Mouse (Mus musculus) bone marrow macrophage, adult 2 months (primary cell): ENCODE results near the gene Mcat. TPM values are rescaled to one million over a fixed set of nuclear protein-coding genes. Genes with fewer than 3 reads are reported as not detected.

Experiments used
- H3K27ac ChIP-seq: 2 replicates; pipeline ENCODE4 v1.5.1; 2012; ENCODE audit warnings: low read depth, low read length; ENCODE audit not compliant: insufficient read depth
- H3K4me1 ChIP-seq: 2 replicates; pipeline ENCODE4 v1.6.1; 2012; ENCODE audit warnings: low read length; ENCODE audit not compliant: control insufficient read depth, insufficient read depth
- H3K4me3 ChIP-seq: 2 replicates; pipeline ENCODE4 v1.5.1; 2012; ENCODE audit warnings: mild to moderate bottlenecking, low read length, moderate library complexity; ENCODE audit not compliant: insufficient read depth
- CTCF ChIP-seq: IDR thresholded peaks from 2 replicates; pipeline ENCODE4 v1.5.1; 2012; ENCODE audit warnings: low read depth, mild to moderate bottlenecking, low read length, moderate library complexity
- POLR2A ChIP-seq: IDR thresholded peaks from 2 replicates; pipeline ENCODE4 v1.6.1; 2012; ENCODE audit warnings: mild to moderate bottlenecking, low read depth, low read length, borderline replicate concordance
- polyA plus RNA-seq: library from polyadenylated mRNA; stranded (reverse); fragments of >200 nt; gene quantifications from 2 replicates; pipeline ENCODE4 v1.2.4, GENCODE M21; 2012; ENCODE audit not compliant: missing spikeins, insufficient read depth, insufficient read length

The Mcat gene
- polyA plus RNA-seq, 1 experiment, result 7.3 TPM

DNA sequence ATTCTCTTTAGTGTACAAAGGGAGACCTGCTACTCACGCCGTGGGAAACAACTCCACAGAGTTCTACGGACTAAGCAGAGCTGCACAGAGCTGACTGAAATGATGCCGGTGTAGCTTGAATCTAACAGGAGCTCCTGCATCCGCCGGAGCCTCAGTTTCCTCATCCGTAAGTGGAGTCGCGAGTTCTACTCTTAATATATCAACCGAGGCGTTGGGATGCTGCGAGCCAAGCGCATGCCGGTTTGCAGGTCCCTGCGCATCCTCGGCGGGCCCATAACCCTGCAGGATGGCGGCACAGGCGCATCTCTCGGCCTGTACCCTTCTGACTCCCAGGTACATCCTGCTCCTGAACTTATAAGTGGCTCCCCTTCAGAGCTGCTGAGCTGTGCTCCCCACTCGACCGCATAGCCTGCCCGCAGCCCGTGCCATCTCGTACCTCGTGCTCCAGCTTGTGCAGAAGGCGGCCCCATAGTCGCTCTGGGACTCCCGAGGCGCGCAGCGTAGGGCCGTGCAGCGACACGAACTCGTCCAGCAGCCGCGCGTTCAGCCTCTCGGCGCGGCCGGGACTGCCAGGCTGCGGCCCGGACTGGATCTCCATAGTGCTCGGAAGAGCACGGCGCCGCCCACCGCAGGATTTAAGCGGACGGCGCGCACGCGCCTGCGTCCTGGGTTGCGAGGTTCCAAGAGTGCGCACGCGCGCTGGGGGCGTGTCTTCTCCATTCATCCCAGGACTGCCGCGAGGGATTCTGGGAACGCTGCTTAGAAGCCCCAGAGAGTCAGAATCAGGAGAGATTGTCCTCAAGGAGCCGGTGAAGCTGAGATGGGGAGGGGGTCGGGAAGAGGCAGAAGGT lies 31.2 kb upstream of the Mcat start, which contains the start of gene Ttll12:
Gene Ttll12 (minus strand): TSS at position 645 of the 851 bp plus-strand sequence.
- Histone ChIP-seq H3K4me3 (peak within 1 kb of the TSS; percentile 82), H3K27ac (peak within 1 kb of the TSS; percentile 13; the same call in 1 of the 2 replicates), H3K4me1 (peaks cover 8% of the 10 kb centered on the region)
- TF ChIP-seq CTCF (no peak), POLR2A (no peak)

DNA sequence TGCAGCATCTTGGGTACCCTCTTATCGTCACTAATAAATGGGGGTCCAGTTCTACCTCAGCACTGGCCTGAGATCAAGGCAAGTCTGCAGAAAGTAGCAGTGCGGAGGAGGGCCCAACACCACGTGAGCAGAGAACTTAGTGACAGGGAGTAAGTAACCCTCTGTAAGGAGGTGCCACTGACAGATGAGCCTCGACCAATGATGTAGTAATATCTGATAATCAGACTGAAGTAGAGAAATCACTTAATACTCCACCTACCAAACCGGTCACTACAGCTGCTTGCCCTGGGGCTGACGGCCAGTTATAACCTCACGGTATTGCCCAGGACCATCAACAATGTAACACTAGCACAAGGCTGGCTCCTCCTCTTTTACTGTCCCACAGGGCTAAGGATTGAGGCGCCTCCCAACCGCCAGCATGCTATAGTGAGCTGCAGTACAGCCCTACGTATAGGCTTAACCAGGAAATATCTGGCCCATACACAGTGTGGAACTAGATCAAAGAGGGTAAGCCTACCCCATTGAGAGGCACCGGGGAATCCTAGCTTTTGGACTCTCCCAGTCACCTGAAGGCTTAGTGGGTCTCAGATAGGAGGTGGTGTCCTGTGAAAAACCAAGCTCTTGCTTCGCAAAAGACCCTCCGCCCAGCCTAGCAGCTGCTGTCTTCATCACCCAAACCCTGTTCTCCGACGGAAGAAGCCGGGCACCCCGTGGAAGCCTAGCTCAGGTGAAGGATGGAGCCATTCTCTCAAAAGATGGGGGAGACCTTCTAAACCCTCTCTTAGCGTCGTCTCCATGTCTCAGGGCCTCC lies 30.3 kb upstream of the Mcat start:
- H3K27ac ChIP-seq, result no peak overlapping the region
- H3K4me1 ChIP-seq, result peaks cover 8% of the 10 kb centered on the region
- no peak for TF ChIP-seq CTCF
- TF ChIP-seq POLR2A, result no peak
- H3K4me3 ChIP-seq, result peak overlapping the region; percentile 82

DNA sequence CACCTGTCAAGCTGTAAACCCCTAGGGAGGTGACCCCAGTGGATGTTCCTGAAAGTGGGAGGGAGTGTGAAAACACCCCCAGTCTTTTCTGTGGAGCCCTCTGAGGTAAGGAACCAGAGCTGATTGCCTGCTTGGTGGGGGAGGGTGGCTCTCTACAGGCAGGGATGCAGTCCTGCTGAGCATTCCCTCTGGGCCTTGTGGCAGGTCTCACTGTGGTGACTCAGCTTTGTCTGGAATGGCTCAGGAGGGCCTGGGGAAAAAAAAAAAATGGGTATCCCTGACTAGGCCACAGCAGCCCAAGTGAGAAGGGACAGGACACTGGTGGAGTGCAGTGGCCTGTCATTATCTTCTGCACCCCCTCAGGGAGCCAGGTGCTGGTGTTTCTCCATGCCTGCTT lies 29.6 kb upstream of the Mcat start:
- Histone ChIP-seq H3K27ac (no peak overlapping the region), H3K4me3 (no peak overlapping the region), H3K4me1 (peaks cover 8% of the 10 kb centered on the region)
- TF ChIP-seq CTCF (no peak), POLR2A (no peak)

DNA sequence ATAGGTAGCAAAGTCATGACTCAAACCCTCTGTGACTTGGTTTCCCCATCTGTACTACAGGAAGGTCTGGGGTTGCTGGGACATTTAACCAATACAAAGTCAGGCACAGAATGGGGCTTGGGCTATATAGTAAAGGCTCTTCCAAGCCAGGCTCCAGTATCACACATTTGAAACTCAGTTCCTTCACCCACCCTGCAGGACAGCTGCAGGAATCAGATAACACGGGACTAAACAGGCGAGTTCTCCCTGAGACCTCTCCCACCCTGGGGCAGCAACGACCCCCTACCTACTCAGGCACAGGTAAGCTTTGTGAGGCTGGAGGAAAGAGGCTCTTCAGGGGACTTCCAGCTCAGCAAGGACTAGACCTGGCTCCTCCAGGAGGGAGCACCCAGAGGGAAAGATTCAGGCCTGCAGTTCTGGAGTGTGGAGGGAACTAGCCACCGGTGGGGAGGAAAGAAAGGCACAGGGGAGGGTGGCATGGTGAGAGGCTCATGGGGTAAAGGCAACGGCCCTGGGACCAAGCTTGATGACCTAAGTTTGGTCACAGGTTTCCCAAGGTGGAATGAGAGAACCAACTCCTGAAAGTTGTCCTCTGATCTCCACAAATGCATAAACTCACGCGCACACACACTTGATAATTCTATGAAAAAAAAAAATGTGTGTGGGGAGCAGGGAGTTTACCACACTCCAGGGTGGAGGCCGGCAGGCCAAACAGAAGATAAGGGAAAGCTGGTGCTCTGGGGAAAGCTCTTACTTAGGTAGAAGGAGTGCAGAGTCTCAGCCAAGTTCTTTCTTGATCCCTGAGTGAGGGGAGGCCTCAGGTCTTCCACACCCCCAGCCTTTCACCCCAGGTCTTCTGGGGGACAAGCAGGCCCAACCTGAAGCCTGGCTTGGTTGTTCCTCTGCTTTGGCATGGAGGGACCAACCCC lies 28.9 kb upstream of the Mcat start:
- TF ChIP-seq POLR2A (no peak), CTCF (no peak)
- no peak overlapping the region for H3K27ac ChIP-seq
- peaks cover 8% of the 10 kb centered on the region for H3K4me1 ChIP-seq
- H3K4me3 ChIP-seq, result no peak overlapping the region

DNA sequence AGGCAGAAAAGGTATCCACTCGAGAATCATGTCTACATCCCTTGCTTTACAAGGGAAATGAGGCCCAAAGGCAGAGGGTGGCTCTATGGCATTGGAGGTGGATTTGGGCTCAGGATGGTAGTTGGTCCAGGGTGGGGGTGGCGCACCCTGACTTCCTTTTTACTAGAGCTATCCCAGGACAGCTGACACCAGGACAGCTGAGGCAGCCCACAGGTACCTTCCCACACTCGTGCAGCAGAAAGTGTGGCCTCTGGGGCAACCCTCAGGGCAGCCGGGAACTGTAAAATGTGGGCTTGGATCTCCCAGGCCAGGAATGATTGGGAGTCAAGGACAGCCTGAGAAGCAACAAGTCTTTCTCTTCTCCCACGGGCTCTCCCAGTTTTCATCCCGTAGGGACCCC lies 28.2 kb upstream of the Mcat start:
- no peak for TF ChIP-seq CTCF
- TF ChIP-seq POLR2A, result no peak
- Histone ChIP-seq H3K27ac (no peak overlapping the region), H3K4me1 (peaks cover 8% of the 10 kb centered on the region), H3K4me3 (no peak overlapping the region)

DNA sequence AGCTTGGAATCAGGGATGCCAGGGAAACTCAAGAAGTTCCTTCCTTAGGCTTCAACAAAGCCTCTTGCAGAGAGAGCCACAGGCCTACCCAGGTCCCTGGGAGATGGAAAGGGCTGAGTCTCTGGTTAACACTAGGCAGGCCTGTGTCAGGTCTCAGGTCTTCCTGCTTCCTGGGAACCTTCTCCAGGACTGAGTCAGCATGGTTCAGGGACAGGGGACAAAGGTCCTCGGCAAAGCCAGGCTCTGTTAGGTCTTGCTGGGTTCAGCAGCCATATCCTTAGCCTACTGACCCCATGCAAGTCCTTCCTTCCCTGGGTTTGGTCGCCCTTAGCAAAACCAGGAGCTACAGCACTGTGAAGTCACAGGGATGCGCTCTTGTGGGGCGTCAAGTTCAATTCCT lies 27.3 kb upstream of the Mcat start:
- no peak overlapping the region for H3K4me3 ChIP-seq
- peaks cover 8% of the 10 kb centered on the region for H3K4me1 ChIP-seq
- H3K27ac ChIP-seq, result no peak overlapping the region

GRCm38 (mm10) chr15:83584741-83585220 lies 21.2 kb upstream of the Mcat start:
- H3K4me1 ChIP-seq, result no peaks in the 10 kb centered on the region
- H3K27ac ChIP-seq, result no peak overlapping the region
- no peak overlapping the region for H3K4me3 ChIP-seq
- TF ChIP-seq CTCF, result no peak
- no peak for TF ChIP-seq POLR2A

More for the DNA sequence above, 27.3 kb upstream of the Mcat start:
- no peak for TF ChIP-seq CTCF
- no peak for TF ChIP-seq POLR2A

DNA sequence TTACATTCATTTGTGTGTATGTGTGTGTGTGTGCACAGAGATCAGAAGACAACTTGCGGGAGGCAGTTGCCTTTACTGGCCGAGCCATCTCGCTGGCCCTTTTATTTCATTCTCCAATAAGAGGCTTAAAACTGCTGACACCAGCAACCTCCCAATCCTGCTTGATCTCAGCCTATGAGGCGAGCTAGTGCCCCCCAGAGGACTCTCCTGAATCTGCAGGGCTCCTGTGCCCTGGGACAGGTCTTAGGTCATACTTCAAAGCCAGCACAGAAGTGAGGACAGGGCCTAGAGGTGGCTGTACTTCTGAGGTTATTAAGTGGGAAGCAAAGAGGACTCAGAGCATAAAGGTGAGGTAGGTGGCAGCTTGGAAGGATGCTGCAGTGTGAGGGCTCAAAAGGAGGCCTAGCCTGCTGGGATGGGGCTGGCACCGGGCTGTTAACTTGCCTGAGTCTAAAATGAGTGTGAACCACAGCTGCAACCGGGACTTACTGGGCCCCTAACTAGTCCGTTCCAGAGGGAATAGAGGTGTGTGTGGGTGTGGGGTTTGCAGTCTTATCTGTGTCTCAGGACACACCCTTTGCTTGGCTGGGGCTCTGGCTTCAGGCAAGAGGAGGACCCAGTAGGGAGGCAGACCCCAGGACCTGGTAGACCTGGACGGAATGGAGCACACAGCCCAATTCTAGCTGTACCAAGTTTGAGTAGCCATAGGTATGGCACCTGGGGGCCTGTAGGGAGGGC lies 20.0 kb upstream of the Mcat start:
- Histone ChIP-seq H3K27ac (no peak overlapping the region), H3K4me1 (no peaks in the 10 kb centered on the region), H3K4me3 (no peak overlapping the region)
- peak; percentile 66 for TF ChIP-seq CTCF
- TF ChIP-seq POLR2A, result no peak
